Mouse (Mus musculus): ENCODE results near the gene Cbx5. TPM values are rescaled to one million over a fixed set of nuclear protein-coding genes. Genes with fewer than 3 reads are reported as not detected.
A peak's percentile ranks its signal among the peaks of the same experiment; 100 is the strongest.

Gene Cbx5
- polyA plus RNA-seq, 1 experiment = 15.7 TPM

- no peak overlapping the region for H3K4me3 ChIP-seq (ENCODE audit: control insufficient read depth, low read depth, low read length)
Measured at GRCm38 (mm10) chr15:103185462-103186198, 54.0 kb downstream of the Cbx5 start.

GRCm38 (mm10) chr15:103183651-103184610 lies 55.7 kb downstream of the Cbx5 start:
- Histone ChIP-seq H3K36me3 (ENCODE audit: control insufficient read depth, insufficient read depth, low read length) (no peaks in the 10 kb centered on the region), H3K4me1 (ENCODE audit: control insufficient read depth, insufficient read depth, low read length) (peaks cover 5% of the 10 kb centered on the region), H3K27me3 (ENCODE audit: control insufficient read depth, insufficient read depth, low read length) (no peaks in the 10 kb centered on the region; the same call in 1 of the 2 replicates), H3K4me3 (ENCODE audit: control insufficient read depth, low read depth, low read length) (no peak overlapping the region), H3K27ac (ENCODE audit: control insufficient read depth, insufficient read depth, low read depth, low read length) (no peak overlapping the region)
- TF ChIP-seq POLR2A (IDR thresholded peaks at IDR 0.05; ENCODE audit: control insufficient read depth, low read depth, low read length) = no peak
- no peak for TF ChIP-seq CTCF (IDR thresholded peaks at IDR 0.05; ENCODE audit: control insufficient read depth, insufficient read depth, insufficient replicate concordance, low read depth, low read length)

More at GRCm38 (mm10) chr15:103185462-103186198, 54.0 kb downstream of the Cbx5 start:
- TF ChIP-seq CTCF (IDR thresholded peaks at IDR 0.05; ENCODE audit: control insufficient read depth, insufficient read depth, insufficient replicate concordance, low read depth, low read length) (peak; percentile 71; the same call in 1 of the 2 replicates), POLR2A (IDR thresholded peaks at IDR 0.05; ENCODE audit: control insufficient read depth, low read depth, low read length) (no peak)
- no peak overlapping the region for H3K27ac ChIP-seq (ENCODE audit: control insufficient read depth, insufficient read depth, low read depth, low read length)
- peaks cover 5% of the 10 kb centered on the region for H3K4me1 ChIP-seq (ENCODE audit: control insufficient read depth, insufficient read depth, low read length)
- no peaks in the 10 kb centered on the region; the same call in 1 of the 2 replicates for H3K27me3 ChIP-seq (ENCODE audit: control insufficient read depth, insufficient read depth, low read length)
- H3K36me3 ChIP-seq (ENCODE audit: control insufficient read depth, insufficient read depth, low read length) = no peaks in the 10 kb centered on the region

DNA sequence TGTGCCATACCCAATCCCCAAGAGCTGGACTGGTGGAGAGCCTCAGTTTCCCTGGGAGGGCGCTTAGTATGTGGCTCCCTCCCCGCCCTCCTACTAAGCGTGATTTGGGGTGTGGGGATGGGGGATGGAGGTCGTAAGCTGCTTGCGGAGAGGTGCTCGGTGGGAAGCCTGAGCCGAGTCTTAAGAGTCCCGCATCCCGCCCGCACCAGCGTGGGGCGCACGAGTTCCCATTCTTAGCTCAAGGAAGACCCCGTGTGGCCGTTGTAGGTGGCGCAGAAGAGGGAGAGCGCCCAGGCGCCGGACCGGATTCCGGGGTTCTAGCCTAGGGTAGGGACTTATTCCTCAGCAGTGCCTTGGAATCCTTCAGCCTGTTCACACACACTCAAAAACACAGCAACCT lies 56.5 kb downstream of the Cbx5 start:
- peaks cover 5% of the 10 kb centered on the region for H3K4me1 ChIP-seq (ENCODE audit: control insufficient read depth, insufficient read depth, low read length)
- no peak overlapping the region for H3K27ac ChIP-seq (ENCODE audit: control insufficient read depth, insufficient read depth, low read depth, low read length)
- peak overlapping the region; percentile 43 for H3K4me3 ChIP-seq (ENCODE audit: control insufficient read depth, low read depth, low read length)
- no peaks in the 10 kb centered on the region; the same call in 1 of the 2 replicates for H3K27me3 ChIP-seq (ENCODE audit: control insufficient read depth, insufficient read depth, low read length)
- no peaks in the 10 kb centered on the region for H3K36me3 ChIP-seq (ENCODE audit: control insufficient read depth, insufficient read depth, low read length)
- TF ChIP-seq POLR2A (IDR thresholded peaks at IDR 0.05; ENCODE audit: control insufficient read depth, low read depth, low read length) = no peak
- peak; percentile 47; the same call in 1 of the 2 replicates for TF ChIP-seq CTCF (IDR thresholded peaks at IDR 0.05; ENCODE audit: control insufficient read depth, insufficient read depth, insufficient replicate concordance, low read depth, low read length)

GRCm38 (mm10) chr15:103182166-103182790 lies 57.3 kb downstream of the Cbx5 start:
- no peaks in the 10 kb centered on the region; the same call in 1 of the 2 replicates for H3K27me3 ChIP-seq (ENCODE audit: control insufficient read depth, insufficient read depth, low read length)
- TF ChIP-seq CTCF (IDR thresholded peaks at IDR 0.05; ENCODE audit: control insufficient read depth, insufficient read depth, insufficient replicate concordance, low read depth, low read length) = peak; percentile 99
- TF ChIP-seq POLR2A (IDR thresholded peaks at IDR 0.05; ENCODE audit: control insufficient read depth, low read depth, low read length) = no peak; the same call in 1 of the 2 replicates
- H3K4me3 ChIP-seq (ENCODE audit: control insufficient read depth, low read depth, low read length) = peak overlapping the region; percentile 66
- peaks cover 11% of the 10 kb centered on the region for H3K4me1 ChIP-seq (ENCODE audit: control insufficient read depth, insufficient read depth, low read length)
- H3K27ac ChIP-seq (ENCODE audit: control insufficient read depth, insufficient read depth, low read depth, low read length) = no peak overlapping the region
- no peaks in the 10 kb centered on the region for H3K36me3 ChIP-seq (ENCODE audit: control insufficient read depth, insufficient read depth, low read length)

- H3K4me1 ChIP-seq (ENCODE audit: control insufficient read depth, insufficient read depth, low read length) = peaks cover 13% of the 10 kb centered on the region
- H3K27me3 ChIP-seq (ENCODE audit: control insufficient read depth, insufficient read depth, low read length) = no peaks in the 10 kb centered on the region; the same call in 1 of the 2 replicates
- H3K36me3 ChIP-seq (ENCODE audit: control insufficient read depth, insufficient read depth, low read length) = no peaks in the 10 kb centered on the region
- no peak overlapping the region for H3K4me3 ChIP-seq (ENCODE audit: control insufficient read depth, low read depth, low read length)
- H3K27ac ChIP-seq (ENCODE audit: control insufficient read depth, insufficient read depth, low read depth, low read length) = no peak overlapping the region
- TF ChIP-seq CTCF (IDR thresholded peaks at IDR 0.05; ENCODE audit: control insufficient read depth, insufficient read depth, insufficient replicate concordance, low read depth, low read length) (no peak), POLR2A (IDR thresholded peaks at IDR 0.05; ENCODE audit: control insufficient read depth, low read depth, low read length) (no peak)
Measured at GRCm38 (mm10) chr15:103180406-103180805, 59.2 kb downstream of the Cbx5 start.

- Histone ChIP-seq H3K27ac (ENCODE audit: control insufficient read depth, insufficient read depth, low read depth, low read length) (no peak overlapping the region), H3K36me3 (ENCODE audit: control insufficient read depth, insufficient read depth, low read length) (no peaks in the 10 kb centered on the region), H3K4me1 (ENCODE audit: control insufficient read depth, insufficient read depth, low read length) (peaks cover 13% of the 10 kb centered on the region), H3K27me3 (ENCODE audit: control insufficient read depth, insufficient read depth, low read length) (no peaks in the 10 kb centered on the region; the same call in 1 of the 2 replicates), H3K4me3 (ENCODE audit: control insufficient read depth, low read depth, low read length) (no peak overlapping the region)
- TF ChIP-seq CTCF (IDR thresholded peaks at IDR 0.05; ENCODE audit: control insufficient read depth, insufficient read depth, insufficient replicate concordance, low read depth, low read length) (no peak), POLR2A (IDR thresholded peaks at IDR 0.05; ENCODE audit: control insufficient read depth, low read depth, low read length) (no peak)
Measured at GRCm38 (mm10) chr15:103178767-103179166, 60.8 kb downstream of the Cbx5 start.

All from testis, adult 2 months (tissue).